Comparison of ENCODE assay signal across 8 mouse cellular contexts in the genomic region with DNA sequence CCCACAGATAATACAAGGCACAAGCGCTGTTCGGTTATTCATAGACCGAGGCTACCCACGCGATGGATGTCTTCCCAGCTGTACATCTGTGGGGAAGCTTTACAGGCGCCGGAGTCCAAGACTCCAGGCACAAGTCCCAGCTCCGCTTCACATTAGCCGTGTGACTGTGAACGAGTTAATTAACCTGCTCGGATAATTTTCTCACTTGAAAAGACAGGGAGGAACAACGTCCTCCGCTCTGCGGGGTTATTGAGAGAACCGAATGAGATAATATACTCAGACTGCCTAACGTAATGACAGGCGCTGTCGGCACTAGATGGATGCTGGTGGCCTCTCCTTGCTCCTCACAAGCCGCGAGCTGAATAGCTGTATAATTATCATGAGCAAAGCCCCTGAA.
DNase-seq lines count a peak whose midpoint lies in the region; ATAC-seq and TF ChIP-seq lines count a peak whose summit lies in the region.

No protein-coding gene starts in this region.

- H3K27me3 ChIP-seq in heart, embryonic 12.5 days (replicated peaks) = 0 out of 2 replicates have a peak, but pooled peaks cover 2% of the 10 kb centered on the region
- H3K27me3 ChIP-seq in heart, embryonic 10.5 days (ENCODE audit: insufficient read depth, poor library complexity, severe bottlenecking) = no peaks in the 10 kb centered on the region; the same call in 1 of the 2 replicates
- peaks cover 37% of the 10 kb centered on the region for H3K27me3 ChIP-seq in forebrain, embryonic 12.5 days
- H3K27me3 ChIP-seq in thymus, adult 2 months (ENCODE audit: control insufficient read depth, insufficient read depth, low read length) = no peaks in the 10 kb centered on the region

- H3K4me1 ChIP-seq in heart, embryonic 12.5 days (replicated peaks) = peaks cover 15% of the 10 kb centered on the region
- peaks cover 17% of the 10 kb centered on the region for H3K4me1 ChIP-seq in heart, embryonic 10.5 days
- H3K4me1 ChIP-seq in forebrain, embryonic 12.5 days = peaks cover 23% of the 10 kb centered on the region
- H3K4me1 ChIP-seq in olfactory bulb, adult 2 months (ENCODE audit: control insufficient read depth, insufficient read depth, low read length) = peaks cover 19% of the 10 kb centered on the region
- peaks cover 15% of the 10 kb centered on the region for H3K4me1 ChIP-seq in thymus, adult 2 months (replicated peaks; ENCODE audit: control insufficient read depth, insufficient read depth, low read length)
- H3K4me1 ChIP-seq in lung, adult 2 months (ENCODE audit: control insufficient read depth, insufficient read depth, low read length) = no peaks in the 10 kb centered on the region

- H3K9ac ChIP-seq in heart, embryonic 12.5 days = no peak overlapping the region
- H3K9ac ChIP-seq in forebrain, embryonic 12.5 days = peak overlapping the region; percentile 36; the same call in 1 of the 2 replicates

- H3K9me3 ChIP-seq in heart, embryonic 12.5 days (replicated peaks) = no peaks in the 10 kb centered on the region
- no peaks in the 10 kb centered on the region for H3K9me3 ChIP-seq in heart, embryonic 10.5 days
- H3K9me3 ChIP-seq in forebrain, embryonic 12.5 days = no peaks in the 10 kb centered on the region

- H3K36me3 ChIP-seq in heart, embryonic 12.5 days = no peaks in the 10 kb centered on the region
- H3K36me3 ChIP-seq in heart, embryonic 10.5 days = no peaks in the 10 kb centered on the region
- H3K36me3 ChIP-seq in forebrain, embryonic 12.5 days (replicated peaks) = peaks cover 7% of the 10 kb centered on the region; the same call in 1 of the 2 replicates
- H3K36me3 ChIP-seq in thymus, adult 2 months (ENCODE audit: control insufficient read depth, insufficient read depth, low read length) = no peaks in the 10 kb centered on the region

- no peak for DNase-seq in heart, embryonic 10.5 days (ENCODE audit: low spot score)
- DNase-seq in layer of hippocampus, postnatal 14 days (ENCODE audit: low spot score in 2 of 2) = peak; percentile 51 to 75
- DNase-seq in thymus, adult 2 months = no peak
- no peak for DNase-seq in adrenal gland, postnatal 4 days (ENCODE audit: low spot score in 2 of 2)
- no peak for DNase-seq in lung, adult 2 months

- ATAC-seq in heart, embryonic 12.5 days (ENCODE audit: insufficient number of reproducible peaks, low FRiP score) = no peak
- ATAC-seq in forebrain, embryonic 12.5 days (ENCODE audit: low FRiP score) = peak; percentile 91

- no peak overlapping the region for H3K27ac ChIP-seq in heart, embryonic 12.5 days (ENCODE audit: poor library complexity, severe bottlenecking)
- no peak overlapping the region for H3K27ac ChIP-seq in heart, embryonic 10.5 days
- peak overlapping the region; percentile 82 for H3K27ac ChIP-seq in forebrain, embryonic 12.5 days
- H3K27ac ChIP-seq in olfactory bulb, adult 2 months (ENCODE audit: insufficient read depth, low read depth, low read length) = peak overlapping the region; percentile 78
- no peak overlapping the region for H3K27ac ChIP-seq in thymus, adult 2 months (ENCODE audit: control insufficient read depth, insufficient read depth, low read length)

- no peak for TF ChIP-seq POLR2A in olfactory bulb, adult 2 months (IDR thresholded peaks at IDR 0.05; ENCODE audit: insufficient read depth, low read depth, low read length)
- no peak for TF ChIP-seq POLR2A in thymus, adult 2 months (IDR thresholded peaks at IDR 0.05; ENCODE audit: control insufficient read depth, extremely low read depth, insufficient read depth, low read length, poor library complexity)
- TF ChIP-seq POLR2A in lung, adult 2 months (IDR thresholded peaks at IDR 0.05; ENCODE audit: borderline replicate concordance, extremely low read depth, low read depth, low read length) = no peak

- WGBS in heart, embryonic 12.5 days = 47% methylated on average over 20 of the region's 20 CpGs
- 49% methylated on average over 20 of the region's 20 CpGs for WGBS in heart, embryonic 10.5 days
- WGBS in forebrain, embryonic 12.5 days = 16% methylated on average over 20 of the region's 20 CpGs
- 16% methylated on average over 20 of the region's 20 CpGs for WGBS in olfactory bulb, adult 2 months
- 92% methylated on average over 20 of the region's 20 CpGs for WGBS in thymus, adult 2 months
- 76% methylated on average over 20 of the region's 20 CpGs for WGBS in lung, adult 2 months

- H3K4me3 ChIP-seq in heart, embryonic 12.5 days = no peak overlapping the region
- no peak overlapping the region for H3K4me3 ChIP-seq in heart, embryonic 10.5 days
- H3K4me3 ChIP-seq in forebrain, embryonic 12.5 days (replicated peaks) = peak overlapping the region; percentile 19
- peak overlapping the region; percentile 25 for H3K4me3 ChIP-seq in olfactory bulb, adult 2 months (ENCODE audit: insufficient read depth, low read depth, low read length)
- no peak overlapping the region for H3K4me3 ChIP-seq in thymus, adult 2 months (ENCODE audit: control insufficient read depth, insufficient read depth, low read length)
- H3K4me3 ChIP-seq in lung, adult 2 months (replicated peaks; ENCODE audit: extremely low read depth, low read depth, low read length) = no peak overlapping the region

- H3K4me2 ChIP-seq in heart, embryonic 12.5 days = peak overlapping the region; percentile 47
- peak overlapping the region; percentile 46 for H3K4me2 ChIP-seq in forebrain, embryonic 12.5 days

- no peak for TF ChIP-seq CTCF in olfactory bulb, adult 2 months (IDR thresholded peaks at IDR 0.05; ENCODE audit: insufficient read depth, low read depth, low read length)
- no peak for TF ChIP-seq CTCF in thymus, adult 2 months (IDR thresholded peaks at IDR 0.05; ENCODE audit: borderline replicate concordance, control insufficient read depth, extremely low read depth, insufficient read depth, low read length, poor library complexity)
- TF ChIP-seq CTCF in lung, adult 2 months (IDR thresholded peaks at IDR 0.05; ENCODE audit: insufficient read depth, low read length) = no peak

Comparison
In these comparisons a context has a peak if more than half of its experiments do, and no peak if none do; other contexts are left out.
1. H3K27ac ChIP-seq: peak in forebrain, embryonic 12.5 days (single experiment) and olfactory bulb, adult 2 months (single experiment); none in heart, embryonic 12.5 days (single experiment), heart, embryonic 10.5 days (single experiment) and thymus, adult 2 months (single experiment).
2. H3K4me3 ChIP-seq: peak in forebrain, embryonic 12.5 days (single experiment) and olfactory bulb, adult 2 months (single experiment); none in heart, embryonic 12.5 days (single experiment), heart, embryonic 10.5 days (single experiment), thymus, adult 2 months (single experiment) and lung, adult 2 months (single experiment).
3. DNase-seq: peak in layer of hippocampus, postnatal 14 days (2 of 2); none in heart, embryonic 10.5 days (single experiment), thymus, adult 2 months (single experiment), adrenal gland, postnatal 4 days (0 of 2) and lung, adult 2 months (single experiment).